ENCODE assay signal across 21 mouse cellular contexts in genomic region chr16:34993694-34994330, GRCm38 (mm10). TPM values are rescaled to one million over a fixed set of nuclear protein-coding genes. Genes with fewer than 3 reads are reported as not detected.
DNase-seq lines count a peak whose midpoint lies in the region; ATAC-seq and TF ChIP-seq lines count a peak whose summit lies in the region.
"Had no signal": no experiment of that assay in that cellular context is flagged by ENCODE, and none has a peak within 500 bp of the region (broad histone marks: within the 10 kb centered on the region; RNA-seq: fewer than 3 reads in every experiment).

No protein-coding gene starts in this region.

- no peak for TF ChIP-seq CTCF in heart, adult 2 months (IDR thresholded peaks at IDR 0.05)
- TF ChIP-seq CTCF in stomach, postnatal 0 days (IDR thresholded peaks at IDR 0.05; ENCODE audit: low read depth), result no peak

- H3K36me3 ChIP-seq in heart, adult 2 months (ENCODE audit: control insufficient read depth, insufficient read depth, low read length), result no peaks in the 10 kb centered on the region
- H3K36me3 ChIP-seq in lung, embryonic 15.5 days, result peaks cover 32% of the 10 kb centered on the region
- H3K36me3 ChIP-seq in intestine, embryonic 16.5 days (ENCODE audit: control insufficient read depth, insufficient read depth, low read length), result no peaks in the 10 kb centered on the region
- 0 out of 2 replicates have a peak, but pooled peaks cover 2% of the 10 kb centered on the region for H3K36me3 ChIP-seq in stomach, postnatal 0 days (ENCODE audit: control insufficient read depth, insufficient read depth, low read length)
- H3K36me3 ChIP-seq: embryonic facial prominence, embryonic 12.5 days; forebrain, embryonic 15.5 days; heart, embryonic 12.5 days; hindbrain, embryonic 12.5 days; limb, embryonic 12.5 days; liver, embryonic 13.5 days; midbrain, embryonic 15.5 days had no signal

- H3K27ac ChIP-seq in heart, adult 2 months, result peak overlapping the region; percentile 41; the same call in 1 of the 2 replicates
- H3K27ac ChIP-seq in lung, embryonic 15.5 days, result peak overlapping the region; percentile 81
- H3K27ac ChIP-seq in intestine, embryonic 16.5 days (ENCODE audit: low read length), result peak overlapping the region; percentile 81
- peak overlapping the region; percentile 96 for H3K27ac ChIP-seq in stomach, postnatal 0 days (replicated peaks)
- H3K27ac ChIP-seq: embryonic facial prominence, embryonic 12.5 days; forebrain, embryonic 15.5 days; hindbrain, embryonic 12.5 days; limb, embryonic 12.5 days; liver, embryonic 13.5 days; midbrain, embryonic 15.5 days had no signal

- TF ChIP-seq EP300 in heart, adult 2 months (IDR thresholded peaks at IDR 0.05; ENCODE audit: insufficient read depth, low read depth, low read length), result no peak
- no peak for TF ChIP-seq EP300 in stomach, postnatal 0 days (optimal IDR thresholded peaks at IDR 0.05)

- no peak overlapping the region for H3K9ac ChIP-seq in heart, adult 2 months (ENCODE audit: low read depth, low read length)
- no peak overlapping the region for H3K9ac ChIP-seq in lung, embryonic 15.5 days
- H3K9ac ChIP-seq in intestine, embryonic 16.5 days (ENCODE audit: low read depth, low read length), result no peak overlapping the region
- H3K9ac ChIP-seq in stomach, postnatal 0 days (ENCODE audit: low read length), result no peak overlapping the region
- H3K9ac ChIP-seq: embryonic facial prominence, embryonic 12.5 days; forebrain, embryonic 15.5 days; heart, embryonic 12.5 days; hindbrain, embryonic 12.5 days; limb, embryonic 12.5 days; liver, embryonic 13.5 days; midbrain, embryonic 15.5 days had no signal

- no peaks in the 10 kb centered on the region for H3K79me2 ChIP-seq in heart, adult 2 months (replicated peaks; ENCODE audit: control insufficient read depth, insufficient read depth, low read length)

- 85% methylated on average over 10 of the region's 10 CpGs for WGBS in heart, adult 2 months
- 85% methylated on average over 10 of the region's 10 CpGs for WGBS in lung, embryonic 15.5 days
- 78% methylated on average over 10 of the region's 10 CpGs for WGBS in intestine, embryonic 16.5 days
- WGBS in stomach, postnatal 0 days, result 70% methylated on average over 10 of the region's 10 CpGs

- TF ChIP-seq POLR2A in heart, adult 2 months (IDR thresholded peaks at IDR 0.05; ENCODE audit: insufficient read depth, low read depth, low read length), result no peak

- H3K4me1 ChIP-seq in heart, adult 2 months (ENCODE audit: control insufficient read depth, insufficient read depth, low read length), result 0 out of 2 replicates have a peak, but pooled peaks cover 1% of the 10 kb centered on the region
- peaks cover 30% of the 10 kb centered on the region for H3K4me1 ChIP-seq in lung, embryonic 15.5 days
- peaks cover 30% of the 10 kb centered on the region for H3K4me1 ChIP-seq in intestine, embryonic 16.5 days (ENCODE audit: control insufficient read depth, insufficient read depth, low read length)
- 0 out of 2 replicates have a peak, but pooled peaks cover 3% of the 10 kb centered on the region for H3K4me1 ChIP-seq in stomach, postnatal 0 days (replicated peaks; ENCODE audit: control insufficient read depth, insufficient read depth)
- H3K4me1 ChIP-seq: hindbrain, embryonic 12.5 days; liver, embryonic 13.5 days; midbrain, embryonic 15.5 days had no signal

- H3K9me3 ChIP-seq in lung, embryonic 15.5 days, result no peaks in the 10 kb centered on the region
- H3K9me3 ChIP-seq in intestine, embryonic 16.5 days (ENCODE audit: control insufficient read depth, low read length), result no peaks in the 10 kb centered on the region
- no peaks in the 10 kb centered on the region for H3K9me3 ChIP-seq in stomach, postnatal 0 days (ENCODE audit: control insufficient read depth, low read length)
- H3K9me3 ChIP-seq: embryonic facial prominence, embryonic 12.5 days; forebrain, embryonic 15.5 days; heart, embryonic 12.5 days; hindbrain, embryonic 12.5 days; limb, embryonic 12.5 days; liver, embryonic 13.5 days; midbrain, embryonic 15.5 days had no signal

- H3K27me3 ChIP-seq in heart, adult 2 months (ENCODE audit: control insufficient read depth, insufficient read depth, low read length), result no peaks in the 10 kb centered on the region
- no peaks in the 10 kb centered on the region for H3K27me3 ChIP-seq in lung, embryonic 15.5 days
- H3K27me3 ChIP-seq in intestine, embryonic 16.5 days (replicated peaks; ENCODE audit: control insufficient read depth, insufficient read depth, low read length), result no peaks in the 10 kb centered on the region
- H3K27me3 ChIP-seq in stomach, postnatal 0 days (ENCODE audit: control insufficient read depth, insufficient read depth, low read length), result no peaks in the 10 kb centered on the region
- H3K27me3 ChIP-seq: embryonic facial prominence, embryonic 12.5 days; forebrain, embryonic 15.5 days; heart, embryonic 12.5 days; hindbrain, embryonic 12.5 days; liver, embryonic 13.5 days; midbrain, embryonic 15.5 days had no signal

- no peak for ATAC-seq in lung, embryonic 15.5 days (ENCODE audit: borderline replicate concordance, extremely low read depth, low FRiP score, low TSS enrichment)
- no peak for ATAC-seq in intestine, embryonic 16.5 days
- peak; percentile 28; the same call in 1 of the 2 replicates for ATAC-seq in stomach, postnatal 0 days (ENCODE audit: low FRiP score, low TSS enrichment)
- ATAC-seq: forebrain, embryonic 15.5 days; inflammation-experienced regulatory T-cells, adult 6 months; midbrain, embryonic 15.5 days had no signal

- no peak overlapping the region for H3K4me2 ChIP-seq in lung, embryonic 15.5 days
- no peak overlapping the region for H3K4me2 ChIP-seq in intestine, embryonic 16.5 days (ENCODE audit: low read depth, low read length)
- H3K4me2 ChIP-seq in stomach, postnatal 0 days (replicated peaks; ENCODE audit: low read depth), result no peak overlapping the region
- H3K4me2 ChIP-seq: embryonic facial prominence, embryonic 12.5 days; forebrain, embryonic 15.5 days; heart, embryonic 12.5 days; hindbrain, embryonic 12.5 days; limb, embryonic 12.5 days; liver, embryonic 13.5 days; midbrain, embryonic 15.5 days had no signal

- no peak overlapping the region for H3K4me3 ChIP-seq in heart, adult 2 months
- H3K4me3 ChIP-seq in lung, embryonic 15.5 days, result no peak overlapping the region
- H3K4me3 ChIP-seq in intestine, embryonic 16.5 days (ENCODE audit: low read length), result no peak overlapping the region
- H3K4me3 ChIP-seq in stomach, postnatal 0 days (ENCODE audit: low read depth, low read length), result no peak overlapping the region
- H3K4me3 ChIP-seq: embryonic facial prominence, embryonic 12.5 days; forebrain, embryonic 15.5 days; heart, embryonic 12.5 days; hindbrain, embryonic 12.5 days; limb, embryonic 12.5 days; liver, embryonic 13.5 days; midbrain, embryonic 15.5 days; myocyte had no signal

- intact Hi-C loops in heart, adult 2 months (cut with DNase I), result no loop called here

- DNase-seq in heart, adult 2 months, result no peak
- no peak for DNase-seq in heart, adult 9 months (ENCODE audit: low spot score in 2 of 2)
- no peak for DNase-seq in lung, adult 18-20 months
- no peak for DNase-seq in stomach, postnatal 0 days (ENCODE audit: low spot score)
- DNase-seq in cerebellum, adult 11-12 months, result no peak
- DNase-seq: B cell, adult 2 months; gastrocnemius, postnatal 36 days; heart, postnatal 14 days; liver, embryonic 13.5 days; lung, postnatal 36 days; right cerebral cortex, postnatal 4 days had no signal

RNA-seq across cellular contexts. Expression of gene Hacd2, which starts 28.4 kb away (rescaled TPM):
- 10 to 100 TPM in 1 of 2 experiments, 1 to 10 TPM in 1; 7.2 to 12.4 TPM for total RNA-seq in heart, adult 2 months (2021)
- polyA plus RNA-seq in heart, adult 2 months (2012; rRNA removed), result 13.2 and 17.0 TPM in 2 replicates
- 89.1 and 98.1 TPM in 2 replicates for polyA plus RNA-seq in lung, embryonic 15.5 days (2015; fragmentation: Nextera tagmentation; extraction: Ambion mirVana)
- 103 TPM in 2 replicates for polyA plus RNA-seq in intestine, embryonic 16.5 days (2015; fragmentation: Nextera tagmentation; extraction: Ambion mirVana)
- 99.6 and 107 TPM in 2 replicates for polyA plus RNA-seq in stomach, postnatal 0 days (2015; fragmentation: Nextera tagmentation; extraction: Ambion mirVana)

Comparison
In these comparisons a context has a peak if more than half of its experiments do, and no peak if none do; other contexts are left out.
1. H3K27ac ChIP-seq: peak in every context shown above with its lines; median percentile 96 in stomach, postnatal 0 days; 81 in lung, embryonic 15.5 days; 81 in intestine, embryonic 16.5 days; 41 in heart, adult 2 months.